Mouse (Mus musculus) lung, postnatal 0 days (tissue): ENCODE data around the gene Efcab6.

Experiments
- CTCF ChIP-seq: IDR thresholded peaks from 2 replicates; pipeline ENCODE4 v1.5.1; 2016; ENCODE audit warnings: antibody characterized with exemption, mild to moderate bottlenecking
- EP300 ChIP-seq: IDR thresholded peaks from 2 replicates; pipeline ENCODE4 v1.6.1; 2016; ENCODE audit warnings: antibody characterized with exemption, mild to moderate bottlenecking, control low read depth

GRCm38 (mm10) chr15:84077151-84077550, 12.0 kb upstream of the Efcab6 start:
- TF ChIP-seq CTCF (no peak; the same call in 1 of the 2 replicates), EP300 (no peak)
